Mouse (Mus musculus) cerebellum, adult 18-20 months (tissue): ENCODE measurements at regions not wholly inside any gene's neighbourhood (a gene's known extent, or its start where the extent isn't known, plus 50 kb on each side); places are given as distances from the start of the nearest gene placed in this dataset.

Experiments used
- DNase-seq, 2 experiments: peaks; one replicate each; pipeline ENCODE4 v3.0.0; 2021

- peak; percentile 0 to 1 for DNase-seq
These were observed 202.8 kb downstream of the Rpia start for GRCm38 (mm10) chr6:70589208-70589607.
